Mouse (Mus musculus) stomach, embryonic 14.5 days (tissue): ENCODE data around the gene Fbxl18. TPM values are rescaled to one million over a fixed set of nuclear protein-coding genes. Genes with fewer than 3 reads are reported as not detected.

ENCODE experiments used
- ATAC-seq: fragments of 200-750 bp; cut with Nextera tagmentation; 2 replicates; pipeline ENCODE4 v1.8.0; 2017; ENCODE audit warnings: low read depth, moderate TSS enrichment; ENCODE audit not compliant: insufficient number of reproducible peaks, insufficient read depth, low FRiP score
- H3K27ac ChIP-seq: fragments of 300-500 bp; sonication (generic); 2 replicates; pipeline ENCODE4 v1.5.1; 2014; ENCODE audit warnings: mild to moderate bottlenecking, low read length, moderate library complexity, mixed read lengths
- H3K27me3 ChIP-seq: fragments of 300-500 bp; sonication (generic); 2 replicates; pipeline ENCODE4 v1.6.1; 2014; ENCODE audit warnings: low read length, control low read depth, mixed read lengths; ENCODE audit not compliant: control insufficient read depth, insufficient read depth
- H3K36me3 ChIP-seq: fragments of 300-500 bp; sonication (generic); 2 replicates; pipeline ENCODE4 v1.6.1; 2014; ENCODE audit warnings: mild to moderate bottlenecking, control low read depth, low read length, moderate library complexity, mixed read lengths; ENCODE audit not compliant: control insufficient read depth, insufficient read depth
- H3K4me1 ChIP-seq: fragments of 300-500 bp; sonication (generic); 2 replicates; pipeline ENCODE4 v1.6.1; 2014; ENCODE audit warnings: low read length, control low read depth, mixed read lengths; ENCODE audit not compliant: control insufficient read depth, insufficient read depth
- H3K4me2 ChIP-seq: fragments of 300-500 bp; sonication (generic); replicated peaks from 2 replicates; pipeline ENCODE4 v1.6.1; 2014; ENCODE audit warnings: low read depth, low read length, control low read depth
- H3K4me3 ChIP-seq: fragments of 300-500 bp; sonication (generic); 2 replicates; pipeline ENCODE4 v1.5.1; 2014; ENCODE audit warnings: low read depth, low read length, control low read depth
- H3K9ac ChIP-seq: fragments of 300-500 bp; sonication (generic); replicated peaks from 2 replicates; pipeline ENCODE4 v1.6.1; 2014; ENCODE audit warnings: low read depth, mild to moderate bottlenecking, control low read depth, low read length, moderate library complexity, mixed read lengths
- H3K9me3 ChIP-seq: fragments of 300-500 bp; sonication (generic); 2 replicates; pipeline ENCODE4 v1.6.1; 2016; ENCODE audit warnings: low read depth, low read length, control low read depth; ENCODE audit not compliant: control insufficient read depth
- WGBS: fragments of 180-500 bp; shearing (Covaris S2); extraction: QIAGEN DNeasy Blood & Tissue Kit; methylation state at CpG from one replicate; pipeline ENCODE4 v1.1.7; 2014; 5-methylcytosine and 5-hydroxymethylcytosine counted together
- polyA plus RNA-seq: library from polyadenylated mRNA; unstranded; fragments of >200 nt; fragmentation: Nextera tagmentation; extraction: Ambion mirVana; gene quantifications from 2 replicates; pipeline ENCODE4 v1.2.1, GENCODE M21; 2014

The Fbxl18 gene
- polyA plus RNA-seq, 1 experiment from 2014 or later, result 9.1 TPM

GRCm38 (mm10) chr5:142856408-142856807, 38.8 kb downstream of the Fbxl18 start:
- Histone ChIP-seq H3K4me3 (no peak overlapping the region), H3K27ac (no peak overlapping the region), H3K4me2 (no peak overlapping the region), H3K27me3 (no peaks in the 10 kb centered on the region), H3K9ac (no peak overlapping the region), H3K4me1 (0 out of 2 replicates have a peak, but pooled peaks cover 3% of the 10 kb centered on the region), H3K36me3 (no peaks in the 10 kb centered on the region), H3K9me3 (no peaks in the 10 kb centered on the region)
- ATAC-seq, result no peak
- 67% methylated on average over 4 of the region's 4 CpGs for WGBS

- Histone ChIP-seq H3K9ac (no peak overlapping the region), H3K27me3 (no peaks in the 10 kb centered on the region), H3K4me2 (no peak overlapping the region), H3K27ac (no peak overlapping the region), H3K4me1 (0 out of 2 replicates have a peak, but pooled peaks cover 3% of the 10 kb centered on the region), H3K4me3 (no peak overlapping the region), H3K9me3 (no peaks in the 10 kb centered on the region), H3K36me3 (no peaks in the 10 kb centered on the region)
- no peak for ATAC-seq
- WGBS, result 77% methylated on average over 10 of the region's 10 CpGs
These were observed 40.3 kb downstream of the Fbxl18 start for GRCm38 (mm10) chr5:142854877-142855276.

GRCm38 (mm10) chr5:142853585-142853984, 41.6 kb downstream of the Fbxl18 start:
- Histone ChIP-seq H3K4me3 (no peak overlapping the region), H3K27ac (no peak overlapping the region), H3K27me3 (no peaks in the 10 kb centered on the region), H3K4me2 (no peak overlapping the region), H3K9ac (no peak overlapping the region), H3K9me3 (no peaks in the 10 kb centered on the region), H3K4me1 (no peaks in the 10 kb centered on the region), H3K36me3 (no peaks in the 10 kb centered on the region)
- 63% methylated on average over 6 of the region's 6 CpGs for WGBS
- ATAC-seq, result no peak

- no peaks in the 10 kb centered on the region for H3K9me3 ChIP-seq
- H3K36me3 ChIP-seq, result no peaks in the 10 kb centered on the region
- no peak for ATAC-seq
- no peak overlapping the region for H3K4me3 ChIP-seq
- H3K4me2 ChIP-seq, result no peak overlapping the region
- H3K9ac ChIP-seq, result no peak overlapping the region
- no peaks in the 10 kb centered on the region for H3K4me1 ChIP-seq
- no peak overlapping the region for H3K27ac ChIP-seq
- H3K27me3 ChIP-seq, result no peaks in the 10 kb centered on the region
- 44% methylated on average over 5 of the region's 5 CpGs for WGBS
These were observed 43.6 kb downstream of the Fbxl18 start for GRCm38 (mm10) chr5:142851681-142852049.

GRCm38 (mm10) chr5:142850916-142851680, 44.1 kb downstream of the Fbxl18 start:
- no peaks in the 10 kb centered on the region for H3K27me3 ChIP-seq
- H3K27ac ChIP-seq, result no peak overlapping the region
- no peaks in the 10 kb centered on the region for H3K36me3 ChIP-seq
- no peaks in the 10 kb centered on the region for H3K9me3 ChIP-seq
- H3K4me1 ChIP-seq, result no peaks in the 10 kb centered on the region
- H3K4me3 ChIP-seq, result no peak overlapping the region
- H3K9ac ChIP-seq, result no peak overlapping the region
- no peak for ATAC-seq
- H3K4me2 ChIP-seq, result no peak overlapping the region
- 80% methylated on average over 7 of the region's 7 CpGs for WGBS

- Histone ChIP-seq H3K4me3 (no peak overlapping the region), H3K27ac (no peak overlapping the region), H3K9me3 (no peaks in the 10 kb centered on the region), H3K4me2 (no peak overlapping the region), H3K9ac (no peak overlapping the region), H3K27me3 (no peaks in the 10 kb centered on the region), H3K4me1 (no peaks in the 10 kb centered on the region), H3K36me3 (no peaks in the 10 kb centered on the region)
- ATAC-seq, result no peak
- whole genome bisulfite sequencing, result 67% methylated on average over 9 of the region's 9 CpGs
These were observed 44.7 kb downstream of the Fbxl18 start for GRCm38 (mm10) chr5:142850476-142850875.

- H3K27me3 ChIP-seq, result no peaks in the 10 kb centered on the region
- 91% methylated on average over 7 of the region's 7 CpGs for WGBS
- H3K4me2 ChIP-seq, result no peak overlapping the region
- H3K4me3 ChIP-seq, result no peak overlapping the region
- H3K9ac ChIP-seq, result no peak overlapping the region
- no peak for ATAC-seq
- no peaks in the 10 kb centered on the region for H3K36me3 ChIP-seq
- H3K4me1 ChIP-seq, result no peaks in the 10 kb centered on the region
- no peak overlapping the region for H3K27ac ChIP-seq
- H3K9me3 ChIP-seq, result no peaks in the 10 kb centered on the region
These were observed 46.3 kb downstream of the Fbxl18 start for GRCm38 (mm10) chr5:142848911-142849310.

- Histone ChIP-seq H3K4me1 (no peaks in the 10 kb centered on the region), H3K27ac (no peak overlapping the region), H3K27me3 (no peaks in the 10 kb centered on the region), H3K9ac (no peak overlapping the region), H3K4me2 (no peak overlapping the region), H3K36me3 (no peaks in the 10 kb centered on the region), H3K4me3 (no peak overlapping the region), H3K9me3 (no peaks in the 10 kb centered on the region)
- no peak for ATAC-seq
- WGBS, result 50% methylated on average over 3 of the region's 3 CpGs
These were observed 47.1 kb downstream of the Fbxl18 start for GRCm38 (mm10) chr5:142848149-142848548.

GRCm38 (mm10) chr5:142844467-142844866, 50.8 kb downstream of the Fbxl18 start:
- no peak overlapping the region for H3K4me2 ChIP-seq
- no peaks in the 10 kb centered on the region for H3K9me3 ChIP-seq
- ATAC-seq, result no peak
- no peaks in the 10 kb centered on the region for H3K27me3 ChIP-seq
- no peaks in the 10 kb centered on the region for H3K4me1 ChIP-seq
- H3K27ac ChIP-seq, result no peak overlapping the region
- no peak overlapping the region for H3K9ac ChIP-seq
- WGBS, result 58% methylated on average over 8 of the region's 8 CpGs
- H3K36me3 ChIP-seq, result no peaks in the 10 kb centered on the region
- no peak overlapping the region for H3K4me3 ChIP-seq
